Comparison of ENCODE assay signal across 24 mouse cellular contexts in genomic region chr8:70749097-70749674, GRCm38 (mm10). TPM values are rescaled to one million over a fixed set of nuclear protein-coding genes. Genes with fewer than 3 reads are reported as not detected.
DNase-seq lines count a peak whose midpoint lies in the region; ATAC-seq and TF ChIP-seq lines count a peak whose summit lies in the region.
"Had no signal": no experiment of that assay in that cellular context is flagged by ENCODE, and none has a peak within 500 bp of the region (broad histone marks: within the 10 kb centered on the region; RNA-seq: fewer than 3 reads in every experiment).

No protein-coding gene starts in this region.

- 77% methylated on average over 19 of the region's 19 CpGs for WGBS in stomach, postnatal 0 days

- H3K4me2 ChIP-seq in stomach, postnatal 0 days (replicated peaks; ENCODE audit: low read depth) = no peak overlapping the region
- H3K4me2 ChIP-seq: embryonic facial prominence, embryonic 12.5 days; limb, embryonic 15.5 days; midbrain, embryonic 15.5 days had no signal

- no peaks in the 10 kb centered on the region for H3K27me3 ChIP-seq in stomach, postnatal 0 days (ENCODE audit: control insufficient read depth, insufficient read depth, low read length)

- no peak overlapping the region for H3K9ac ChIP-seq in stomach, postnatal 0 days (ENCODE audit: low read length)
- H3K9ac ChIP-seq: embryonic facial prominence, embryonic 12.5 days; limb, embryonic 15.5 days; liver, postnatal 0 days; midbrain, embryonic 15.5 days had no signal

- no peak overlapping the region for H3K27ac ChIP-seq in stomach, postnatal 0 days (replicated peaks)
- H3K27ac ChIP-seq: embryonic facial prominence, embryonic 12.5 days; gastrocnemius, adult 2 months; layer of hippocampus, adult 2 months; limb, embryonic 15.5 days; midbrain, embryonic 15.5 days had no signal

- no peak for ATAC-seq in stomach, postnatal 0 days (ENCODE audit: low FRiP score, low TSS enrichment)
- ATAC-seq: CD4-positive, CD25-positive, alpha-beta regulatory T cell, adult 4 months; liver, postnatal 0 days; midbrain, embryonic 15.5 days had no signal

- peak; percentile 3 for DNase-seq in adrenal gland, postnatal 14 days
- DNase-seq in adrenal gland, postnatal 4 days (ENCODE audit: low spot score in 2 of 2) = no peak
- peak; percentile 8 for DNase-seq in kidney, adult 11 months
- DNase-seq in kidney, adult 18-20 months = no peak
- peak; percentile 46 for DNase-seq in testis, postnatal 10 days (ENCODE audit: low spot score)
- no peak for DNase-seq in testis, postnatal 14 days (ENCODE audit: low spot score)
- peak; percentile 12 for DNase-seq in stomach, postnatal 0 days (ENCODE audit: low spot score)
- DNase-seq: cerebellum, adult 9-10 months; kidney, adult 8-10 months; lung, postnatal 36 days had no signal

- TF ChIP-seq EP300 in stomach, postnatal 0 days (optimal IDR thresholded peaks at IDR 0.05) = no peak

- TF ChIP-seq CTCF in stomach, postnatal 0 days (IDR thresholded peaks at IDR 0.05; ENCODE audit: low read depth) = no peak

- no peaks in the 10 kb centered on the region for H3K36me3 ChIP-seq in stomach, postnatal 0 days (ENCODE audit: control insufficient read depth, insufficient read depth, low read length)
- H3K36me3 ChIP-seq: embryonic facial prominence, embryonic 12.5 days; limb, embryonic 15.5 days; midbrain, embryonic 15.5 days had no signal

- no peaks in the 10 kb centered on the region for H3K9me3 ChIP-seq in stomach, postnatal 0 days (ENCODE audit: control insufficient read depth, low read length)
- H3K9me3 ChIP-seq: embryonic facial prominence, embryonic 12.5 days; limb, embryonic 15.5 days; midbrain, embryonic 15.5 days had no signal

- H3K4me3 ChIP-seq in stomach, postnatal 0 days (ENCODE audit: low read depth, low read length) = no peak overlapping the region
- H3K4me3 ChIP-seq: embryonic facial prominence, embryonic 12.5 days; gastrocnemius, adult 2 months; layer of hippocampus, adult 2 months; limb, embryonic 15.5 days; midbrain, embryonic 15.5 days had no signal

- 0 out of 2 replicates have a peak, but pooled peaks cover 2% of the 10 kb centered on the region for H3K4me1 ChIP-seq in stomach, postnatal 0 days (replicated peaks; ENCODE audit: control insufficient read depth, insufficient read depth)

RNA-seq across cellular contexts. Expression of gene Rab3a, which starts 5.3 kb away (rescaled TPM):
- total RNA-seq in adrenal gland, postnatal 14 days (2021) = 56.2 and 75.1 TPM in 2 replicates
- total RNA-seq in adrenal gland, postnatal 4 days (2021) = 10 to 100 TPM; 58.9 to 59.7 TPM
- 18.9 and 19.0 TPM in 2 replicates for polyA plus RNA-seq in stomach, postnatal 0 days (2015; fragmentation: Nextera tagmentation; extraction: Ambion mirVana)

RNA-seq across cellular contexts. Expression of gene Mpv17l2, which starts 11.6 kb away (rescaled TPM):
- 113 and 123 TPM in 2 replicates for total RNA-seq in adrenal gland, postnatal 14 days (2021)
- total RNA-seq in adrenal gland, postnatal 4 days (2021) = 100 to 1,000 TPM in 1 of 2 experiments, 10 to 100 TPM in 1; 93.1 to 109 TPM
- polyA plus RNA-seq in stomach, postnatal 0 days (2015; fragmentation: Nextera tagmentation; extraction: Ambion mirVana) = 77.3 and 80.1 TPM in 2 replicates

RNA-seq across cellular contexts. Expression of gene Pde4c, which starts 25.7 kb away (rescaled TPM):
- total RNA-seq in adrenal gland, postnatal 14 days (2021) = 1.9 TPM in 2 replicates
- total RNA-seq in adrenal gland, postnatal 4 days (2021) = 1 to 10 TPM; 2.2 to 5.6 TPM
- polyA plus RNA-seq in stomach, postnatal 0 days (2015; fragmentation: Nextera tagmentation; extraction: Ambion mirVana) = 0.27 and 0.35 TPM in 2 replicates

RNA-seq across cellular contexts. Expression of gene Pik3r2, which starts 27.3 kb away (rescaled TPM):
- total RNA-seq in adrenal gland, postnatal 14 days (2021) = 35.4 and 44.0 TPM in 2 replicates
- 10 to 100 TPM; 72.0 to 78.8 TPM for total RNA-seq in adrenal gland, postnatal 4 days (2021)
- 36.8 and 39.0 TPM in 2 replicates for polyA plus RNA-seq in stomach, postnatal 0 days (2015; fragmentation: Nextera tagmentation; extraction: Ambion mirVana)

RNA-seq across cellular contexts. Expression of gene Gm3336, which starts 30.8 kb away (rescaled TPM):
- 0.70 TPM in 1 of 2 replicates, not detected in the other for total RNA-seq in adrenal gland, postnatal 14 days (2021)
- total RNA-seq in adrenal gland, postnatal 4 days (2021) = not detected
- 29.7 and 32.2 TPM in 2 replicates for polyA plus RNA-seq in stomach, postnatal 0 days (2015; fragmentation: Nextera tagmentation; extraction: Ambion mirVana)
- total RNA-seq: gastrocnemius, adult 2 months; heart, adult 18-20 months; layer of hippocampus, adult 2 months; left cerebral cortex, adult 18-20 months; left cerebral cortex, postnatal 36 days; megakaryocyte-erythroid progenitor cell, adult 5-6 weeks had no signal
- polyA plus RNA-seq: CD4-positive, CD25-positive, alpha-beta regulatory T cell, adult 4 months; cortical plate, adult 2 months; embryonic facial prominence, embryonic 12.5 days; heart, postnatal 0 days; hindbrain, embryonic 11.5 days; limb, embryonic 15.5 days; midbrain, embryonic 15.5 days had no signal

Comparison
In these comparisons a context has a peak if more than half of its experiments do, and no peak if none do; other contexts are left out.
1. DNase-seq: peak in adrenal gland, postnatal 14 days (single experiment), kidney, adult 11 months (single experiment), testis, postnatal 10 days (single experiment) and stomach, postnatal 0 days (single experiment); none in adrenal gland, postnatal 4 days (0 of 2), kidney, adult 18-20 months (single experiment) and testis, postnatal 14 days (single experiment).